Mouse (Mus musculus) MEL (cell line): Measurements from ENCODE around the gene Mier3.

ENCODE experiments used
- CHD2 ChIP-seq: IDR thresholded peaks from 2 replicates; pipeline ENCODE4 v1.6.1; 2011; ENCODE audit warnings: low read length, improper control_type of control experiment
- CTCF ChIP-seq, 3 experiments: IDR thresholded peaks in 2 of 3; conservative IDR thresholded peaks in 1 of 3; 2 replicates each; pipeline ENCODE4 v1.5.1; 2011 to 2012; ENCODE audit warnings: low read length in 3 of 3, low read depth in 2 of 3, mild to moderate bottlenecking in 2 of 3, improper control_type of control experiment in 1 of 3, inconsistent platforms in 1 of 3, mixed read lengths in 1 of 3, moderate library complexity in 1 of 3; ENCODE audit not compliant: control insufficient read depth in 1 of 3, insufficient read depth in 1 of 3, poor library complexity in 1 of 3, severe bottlenecking in 1 of 3
- EP300 ChIP-seq, 2 experiments: IDR thresholded peaks; 2 replicates each; pipeline ENCODE4 v1.6.1; 2011; ENCODE audit warnings: improper control_type of control experiment in 2 of 2, low read length in 2 of 2, low read depth in 1 of 2, mild to moderate bottlenecking in 1 of 2
- GATA1 ChIP-seq: IDR thresholded peaks from 2 replicates; pipeline ENCODE4 v1.6.1; 2011; ENCODE audit warnings: low read depth, low read length, improper control_type of control experiment
- HCFC1 ChIP-seq: IDR thresholded peaks from 2 replicates; pipeline ENCODE4 v1.6.1; 2012; ENCODE audit warnings: low read depth, mild to moderate bottlenecking, inconsistent platforms, low read length, improper control_type of control experiment, moderate library complexity
- MAX ChIP-seq: IDR thresholded peaks from 2 replicates; pipeline ENCODE4 v1.6.1; 2011; ENCODE audit warnings: low read length, improper control_type of control experiment
- MEF2A ChIP-seq: IDR thresholded peaks from 2 replicates; pipeline ENCODE4 v1.6.1; 2014; ENCODE audit warnings: low read depth, mild to moderate bottlenecking, inconsistent platforms, low read length, improper control_type of control experiment; ENCODE audit not compliant: poor library complexity, insufficient replicate concordance, severe bottlenecking; ENCODE audit errors: extremely low read depth
- POLR2A ChIP-seq, 2 experiments: IDR thresholded peaks; 2 replicates each; pipeline ENCODE4 v1.6.1; 2011 to 2012; ENCODE audit warnings: low read length in 2 of 2, mild to moderate bottlenecking in 2 of 2, control low read depth in 1 of 2, improper control_type of control experiment in 1 of 2, low read depth in 1 of 2, moderate library complexity in 1 of 2; ENCODE audit not compliant: control insufficient read depth in 1 of 2, insufficient read depth in 1 of 2, poor library complexity in 1 of 2
- POLR2AphosphoS2 ChIP-seq: IDR thresholded peaks from 2 replicates; pipeline ENCODE4 v1.6.1; 2011; ENCODE audit warnings: low read length, improper control_type of control experiment
- RCOR1 ChIP-seq: IDR thresholded peaks from 2 replicates; pipeline ENCODE4 v1.6.1; 2012; ENCODE audit warnings: low read depth, mild to moderate bottlenecking, inconsistent platforms, low read length, improper control_type of control experiment
- SIN3A ChIP-seq: IDR thresholded peaks from 2 replicates; pipeline ENCODE4 v1.6.1; 2012; ENCODE audit warnings: low read length, improper control_type of control experiment, inconsistent platforms
- SMC3 ChIP-seq: IDR thresholded peaks from 2 replicates; pipeline ENCODE4 v1.6.1; 2011; ENCODE audit warnings: low read depth, low read length, improper control_type of control experiment
- ZNF384 ChIP-seq: IDR thresholded peaks from 2 replicates; pipeline ENCODE4 v1.6.1; 2012; ENCODE audit warnings: low read depth, mild to moderate bottlenecking, inconsistent platforms, low read length, improper control_type of control experiment

- TF ChIP-seq CTCF (IDR thresholded peaks at IDR 0.05 in 2 of 3, conservative IDR thresholded peaks at IDR 0.05 in 1 of 3; ENCODE audit: control insufficient read depth in 1 of 3, insufficient read depth in 1 of 3, low read depth in 2 of 3, low read length in 3 of 3, poor library complexity in 1 of 3, severe bottlenecking in 1 of 3) = no peak
- TF ChIP-seq POLR2AphosphoS2 = no peak
- 0 out of 2 replicates have a peak, but pooled peaks have one; percentile 3 for TF ChIP-seq SMC3
- TF ChIP-seq POLR2A (IDR thresholded peaks at IDR 0.05; ENCODE audit: control insufficient read depth in 1 of 2, insufficient read depth in 1 of 2, low read depth in 1 of 2, low read length in 2 of 2, poor library complexity in 1 of 2) = peak; percentile 45 to 55; a peak in 2 of 4 replicates
- TF ChIP-seq HCFC1 = peak; percentile 54; the same call in 1 of the 2 replicates
- TF ChIP-seq MEF2A = no peak
- no peak for TF ChIP-seq GATA1
- no peak for TF ChIP-seq ZNF384
- TF ChIP-seq CHD2 = no peak
- no peak for TF ChIP-seq RCOR1
- peak; percentile 74 for TF ChIP-seq MAX
- TF ChIP-seq EP300 (IDR thresholded peaks at IDR 0.05; ENCODE audit: low read depth in 1 of 2, low read length in 2 of 2) = no peak; a peak in 1 of 4 replicates
- TF ChIP-seq SIN3A = peak; percentile 67
Observed at GRCm38 (mm10) chr13:111725165-111726077, 44.6 kb downstream of the Mier3 start.
